Mouse (Mus musculus) limb, embryonic 13.5 days (tissue): ENCODE measurements around the gene Lfng. TPM values are rescaled to one million over a fixed set of nuclear protein-coding genes. Genes with fewer than 3 reads are reported as not detected.

Experiments
- ATAC-seq: fragments of 200-750 bp; cut with Nextera tagmentation; 2 replicates; pipeline ENCODE4 v1.8.0; 2017; ENCODE audit warnings: low read depth, moderate number of reproducible peaks, moderate TSS enrichment; ENCODE audit not compliant: low FRiP score
- H3K27ac ChIP-seq: fragments of 300-500 bp; sonication (generic); 2 replicates; pipeline ENCODE4 v1.5.1; 2015; ENCODE audit warnings: inconsistent platforms, mild to moderate bottlenecking, moderate library complexity
- H3K27me3 ChIP-seq: fragments of 300-500 bp; sonication (generic); 2 replicates; pipeline ENCODE4 v1.6.1; 2015; ENCODE audit warnings: mild to moderate bottlenecking, inconsistent platforms
- H3K36me3 ChIP-seq: fragments of 300-500 bp; sonication (generic); 2 replicates; pipeline ENCODE4 v1.6.1; 2015; ENCODE audit warnings: inconsistent platforms, mild to moderate bottlenecking, moderate library complexity
- H3K4me1 ChIP-seq: fragments of 300-500 bp; sonication (generic); 2 replicates; pipeline ENCODE4 v1.6.1; 2015; ENCODE audit warnings: inconsistent platforms
- H3K4me2 ChIP-seq: fragments of 300-500 bp; sonication (generic); replicated peaks from 2 replicates; pipeline ENCODE4 v1.6.1; 2015; ENCODE audit warnings: inconsistent platforms, mild to moderate bottlenecking, moderate library complexity
- H3K4me3 ChIP-seq: fragments of 300-500 bp; sonication (generic); 2 replicates; pipeline ENCODE4 v1.5.1; 2015; ENCODE audit warnings: moderate library complexity, mild to moderate bottlenecking, inconsistent platforms
- H3K9ac ChIP-seq: fragments of 300-500 bp; sonication (generic); 2 replicates; pipeline ENCODE4 v1.6.1; 2015; ENCODE audit warnings: mild to moderate bottlenecking, inconsistent platforms
- H3K9me3 ChIP-seq: fragments of 300-500 bp; sonication (generic); 2 replicates; pipeline ENCODE4 v1.6.1; 2016; ENCODE audit warnings: inconsistent platforms
- WGBS: fragments of 180-500 bp; shearing (Covaris S2); methylation state at CpG from one replicate; pipeline ENCODE4 v1.1.7; 2015; 5-methylcytosine and 5-hydroxymethylcytosine counted together
- polyA plus RNA-seq: library from polyadenylated mRNA; unstranded; fragments of >200 nt; fragmentation: Nextera tagmentation; extraction: Ambion mirVana; gene quantifications from 2 replicates; pipeline ENCODE4 v1.2.1, GENCODE M21; 2015

Lfng gene
- polyA plus RNA-seq, 1 experiment from 2014 or later = 13.4 TPM

GRCm38 (mm10) chr5:140659607-140660272 is 52.6 kb downstream of the Lfng start:
- peaks cover 42% of the 10 kb centered on the region for H3K4me1 ChIP-seq
- H3K9ac ChIP-seq = 0 out of 2 replicates have a peak overlapping the region, but pooled peaks have one; percentile 35
- H3K9me3 ChIP-seq = no peaks in the 10 kb centered on the region
- 30% methylated on average over 16 of the region's 16 CpGs for WGBS
- H3K27me3 ChIP-seq = no peaks in the 10 kb centered on the region
- no peak overlapping the region for H3K4me3 ChIP-seq
- H3K4me2 ChIP-seq = no peak overlapping the region
- peaks cover 4% of the 10 kb centered on the region for H3K36me3 ChIP-seq
- ATAC-seq = no peak
- H3K27ac ChIP-seq = no peak overlapping the region

GRCm38 (mm10) chr5:140660398-140660797 is 53.3 kb downstream of the Lfng start:
- H3K36me3 ChIP-seq = peaks cover 11% of the 10 kb centered on the region
- 67% methylated on average over 1 of the region's 1 CpGs for WGBS
- H3K27me3 ChIP-seq = no peaks in the 10 kb centered on the region
- H3K9ac ChIP-seq = no peak overlapping the region
- no peak overlapping the region for H3K27ac ChIP-seq
- H3K4me3 ChIP-seq = no peak overlapping the region
- ATAC-seq = no peak
- H3K4me2 ChIP-seq = no peak overlapping the region
- no peaks in the 10 kb centered on the region for H3K9me3 ChIP-seq
- H3K4me1 ChIP-seq = peaks cover 42% of the 10 kb centered on the region

GRCm38 (mm10) chr5:140661427-140661826 is 54.3 kb downstream of the Lfng start:
- ATAC-seq = no peak
- Histone ChIP-seq H3K9me3 (no peaks in the 10 kb centered on the region), H3K27ac (no peak overlapping the region), H3K9ac (no peak overlapping the region), H3K36me3 (peaks cover 21% of the 10 kb centered on the region), H3K4me3 (no peak overlapping the region), H3K4me1 (peaks cover 42% of the 10 kb centered on the region), H3K27me3 (no peaks in the 10 kb centered on the region), H3K4me2 (no peak overlapping the region)
- WGBS = 53% methylated on average over 8 of the region's 8 CpGs

GRCm38 (mm10) chr5:140661875-140662643 is 54.9 kb downstream of the Lfng start:
- 45% methylated on average over 12 of the region's 12 CpGs for WGBS
- 0 out of 2 replicates have a peak overlapping the region, but pooled peaks have one; percentile 19 for H3K9ac ChIP-seq
- H3K4me1 ChIP-seq = peaks cover 42% of the 10 kb centered on the region
- no peaks in the 10 kb centered on the region for H3K9me3 ChIP-seq
- ATAC-seq = no peak
- no peak overlapping the region for H3K4me3 ChIP-seq
- H3K27ac ChIP-seq = peak overlapping the region; percentile 61; the same call in 1 of the 2 replicates
- peaks cover 23% of the 10 kb centered on the region for H3K36me3 ChIP-seq
- H3K27me3 ChIP-seq = no peaks in the 10 kb centered on the region
- H3K4me2 ChIP-seq = no peak overlapping the region; the same call in 1 of the 2 replicates

GRCm38 (mm10) chr5:140662741-140663592 is 55.8 kb downstream of the Lfng start:
- Histone ChIP-seq H3K9ac (0 out of 2 replicates have a peak overlapping the region, but pooled peaks have one; percentile 19), H3K36me3 (peaks cover 28% of the 10 kb centered on the region), H3K4me2 (no peak overlapping the region; the same call in 1 of the 2 replicates), H3K9me3 (no peaks in the 10 kb centered on the region), H3K4me3 (no peak overlapping the region), H3K27ac (peak overlapping the region; percentile 61; the same call in 1 of the 2 replicates), H3K4me1 (peaks cover 42% of the 10 kb centered on the region), H3K27me3 (no peaks in the 10 kb centered on the region)
- no peak for ATAC-seq
- WGBS = 75% methylated on average over 17 of the region's 17 CpGs

- 41% methylated on average over 7 of the region's 7 CpGs for WGBS
- Histone ChIP-seq H3K9ac (no peak overlapping the region), H3K4me3 (no peak overlapping the region), H3K27ac (peak overlapping the region; percentile 1; the same call in 1 of the 2 replicates), H3K9me3 (peaks cover 2% of the 10 kb centered on the region), H3K27me3 (no peaks in the 10 kb centered on the region), H3K4me1 (peaks cover 42% of the 10 kb centered on the region), H3K4me2 (no peak overlapping the region), H3K36me3 (peaks cover 35% of the 10 kb centered on the region)
- 0 out of 2 replicates have a peak, but pooled peaks have one; percentile 34 for ATAC-seq
Measured at GRCm38 (mm10) chr5:140663621-140664180, 56.6 kb downstream of the Lfng start.

Other genes starting within 250 kb of the Lfng start
- gene Snx8, start 218.1 kb upstream of the Lfng start, polyA plus RNA-seq = 23.7 and 25.8 TPM in 2 replicates
- 101 and 111 TPM in 2 replicates for gene Eif3b, start 188.0 kb upstream of the Lfng start, polyA plus RNA-seq
- not detected in 2 replicates for gene Gm4869, start 161.7 kb upstream of the Lfng start, polyA plus RNA-seq
- 20.4 and 21.2 TPM in 2 replicates for gene Chst12, start 101.8 kb upstream of the Lfng start, polyA plus RNA-seq
- not detected in 2 replicates for gene Grifin, start 42.2 kb upstream of the Lfng start, polyA plus RNA-seq
- gene Ttyh3, start 41.7 kb downstream of the Lfng start, polyA plus RNA-seq = 39.0 and 42.1 TPM in 2 replicates
- 25.2 and 27.1 TPM in 2 replicates for gene Iqce, start 95.1 kb downstream of the Lfng start, polyA plus RNA-seq
- gene Brat1, start 97.7 kb downstream of the Lfng start, polyA plus RNA-seq = 23.0 and 25.7 TPM in 2 replicates
- gene Amz1, start 116.8 kb downstream of the Lfng start, polyA plus RNA-seq = 0.95 and 1.7 TPM in 2 replicates
- gene Gna12, start 223.1 kb downstream of the Lfng start, polyA plus RNA-seq = 12.0 and 13.8 TPM in 2 replicates